Mouse (Mus musculus): ENCODE measurements around the gene Lctl.
"Not testable (repeated sequence)": the region's sequence is repeated elsewhere in the genome, so short reads cannot be mapped to it uniquely, and the experiment has no call there.

Gene Lctl

DNA sequence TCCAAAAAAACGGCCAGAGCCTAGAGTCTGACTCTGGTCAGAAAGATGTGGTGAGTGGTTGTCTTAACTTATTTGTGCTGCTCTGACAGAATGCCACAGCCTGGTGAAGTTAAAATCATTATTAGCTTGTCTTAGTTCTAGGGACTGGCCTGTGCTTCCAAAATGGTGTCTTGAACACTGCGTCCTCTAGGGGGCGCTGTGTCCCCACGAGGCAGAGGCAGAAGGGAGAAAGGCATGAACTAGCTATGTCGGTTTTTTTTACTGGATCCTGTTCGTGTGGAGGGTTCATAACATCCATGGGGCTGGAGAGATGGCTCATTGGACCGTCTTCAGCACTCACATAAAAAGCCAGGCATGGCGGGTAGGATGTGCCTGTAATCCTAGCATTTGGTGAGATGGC, 3.0 kb downstream of the Lctl start:
- in situ Hi-C loops (cut with MboI, MseI), result no loop called here

DNA sequence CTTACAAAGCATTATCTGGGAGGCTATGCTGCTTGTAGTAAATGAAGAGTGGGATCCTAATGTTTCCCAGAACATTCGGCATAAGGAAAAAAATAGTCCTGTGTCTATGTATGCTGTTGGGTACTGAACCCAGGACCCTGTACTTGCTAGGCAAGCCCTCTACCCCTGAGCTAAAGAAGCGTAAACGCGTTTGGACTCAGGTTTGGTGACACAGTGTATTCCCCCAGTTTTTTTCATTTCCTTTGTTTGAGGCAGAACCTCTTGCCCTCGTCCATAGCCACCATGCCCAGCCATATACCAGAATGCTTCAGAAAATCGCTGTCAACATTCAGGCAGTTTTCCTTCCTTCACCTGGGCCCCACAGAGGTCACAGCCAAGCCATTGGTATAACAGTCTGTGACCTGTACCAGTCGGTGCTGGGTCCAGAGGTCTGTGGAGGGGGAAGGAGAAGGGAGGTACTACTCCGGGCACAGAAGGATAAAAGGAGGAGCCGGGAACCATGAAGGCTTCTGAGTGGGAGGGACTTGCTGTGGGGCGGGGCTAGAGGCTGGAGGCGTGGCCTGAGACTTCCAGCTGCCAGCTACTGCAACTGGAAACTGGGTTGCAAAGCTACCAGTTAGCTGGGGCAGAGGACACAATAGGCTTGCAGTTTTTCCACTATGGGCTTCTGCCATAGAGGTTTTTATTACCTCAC, 3.8 kb downstream of the Lctl start:
- in situ Hi-C loops (cut with MboI, MseI), result no loop called here

DNA sequence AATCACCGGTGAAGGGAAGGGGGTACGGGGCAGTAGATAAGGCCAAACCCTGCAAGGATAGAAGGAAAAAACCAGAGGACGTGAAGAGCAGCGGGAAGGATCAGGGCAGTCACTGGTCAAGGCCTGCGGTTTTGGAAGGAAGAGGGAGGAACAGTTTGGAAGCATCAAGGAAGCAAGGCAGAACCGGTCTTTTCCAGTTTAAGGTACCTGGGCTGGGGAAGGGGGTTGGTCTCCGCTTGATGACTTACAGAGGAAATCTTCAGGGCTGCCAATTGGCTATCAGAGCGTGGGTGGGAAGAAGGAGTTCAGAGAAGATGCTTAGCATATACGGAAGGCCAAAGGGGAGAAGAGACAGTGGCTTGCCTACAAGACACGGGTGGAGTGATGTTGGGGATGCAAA, 5.7 kb downstream of the Lctl start:
- in situ Hi-C loops (cut with MboI, MseI), result no loop called here

DNA sequence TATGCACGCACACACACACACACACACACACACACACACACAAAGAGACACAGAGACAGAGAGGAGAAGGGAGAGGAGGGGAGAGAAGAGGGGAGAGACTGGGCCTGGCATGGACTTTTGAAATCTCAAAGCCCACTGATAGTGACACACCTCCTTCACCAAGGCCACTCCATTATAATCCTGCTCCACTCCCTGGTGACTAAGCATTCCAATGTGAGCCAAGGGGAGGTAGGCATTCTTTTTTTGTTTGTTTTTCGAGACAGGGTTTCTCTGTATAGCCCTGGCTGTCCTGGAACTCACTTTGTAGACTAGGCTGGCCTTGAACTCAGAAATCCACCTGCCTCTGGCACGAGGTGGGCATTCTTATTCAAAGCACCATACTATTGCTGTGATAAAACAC, 7.9 kb downstream of the Lctl start:
- in situ Hi-C loops (cut with MboI, MseI), result not testable (repeated sequence)

DNA sequence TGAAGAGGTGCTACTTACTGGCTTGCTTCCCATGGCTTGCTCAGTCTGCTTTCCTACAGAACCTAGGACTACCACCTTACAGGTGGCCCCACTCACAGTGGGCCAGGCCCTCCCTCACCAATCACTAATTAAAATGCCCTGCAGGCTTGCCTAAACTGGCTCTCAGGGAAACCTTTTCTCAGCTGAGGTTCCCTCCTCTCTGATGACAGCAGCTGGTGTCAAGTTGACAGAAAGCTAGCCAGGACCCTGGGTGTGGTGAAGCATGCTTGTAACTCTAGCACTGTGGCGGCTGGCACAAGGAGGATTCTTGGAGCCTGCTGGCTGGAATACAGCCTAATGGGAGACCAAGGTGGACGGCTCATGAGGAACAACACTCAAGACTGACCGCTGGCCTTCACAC, 8.4 kb downstream of the Lctl start:
- in situ Hi-C loops (cut with MboI, MseI), result no loop called here

DNA sequence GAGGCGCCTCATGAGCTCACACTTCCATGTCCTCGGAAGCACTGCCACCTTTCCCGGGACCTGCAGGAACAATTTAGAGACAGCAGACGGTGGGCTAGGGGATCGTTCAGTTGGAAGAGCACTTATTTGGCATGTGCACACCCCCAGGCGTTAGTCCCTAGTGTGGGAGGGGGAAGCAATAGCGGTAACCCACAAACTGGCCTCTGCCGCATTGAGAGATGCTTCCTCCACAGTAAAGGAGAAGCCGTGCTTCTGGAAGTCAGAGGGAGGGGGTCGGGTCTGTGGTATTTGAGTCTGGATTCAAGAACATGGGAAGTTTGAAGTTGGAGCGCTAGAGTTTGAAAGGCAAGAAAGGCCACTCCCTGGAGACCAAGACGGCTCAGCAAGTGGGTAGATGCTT, 9.2 kb downstream of the Lctl start:
- in situ Hi-C loops (cut with MboI, MseI), result no loop called here

DNA sequence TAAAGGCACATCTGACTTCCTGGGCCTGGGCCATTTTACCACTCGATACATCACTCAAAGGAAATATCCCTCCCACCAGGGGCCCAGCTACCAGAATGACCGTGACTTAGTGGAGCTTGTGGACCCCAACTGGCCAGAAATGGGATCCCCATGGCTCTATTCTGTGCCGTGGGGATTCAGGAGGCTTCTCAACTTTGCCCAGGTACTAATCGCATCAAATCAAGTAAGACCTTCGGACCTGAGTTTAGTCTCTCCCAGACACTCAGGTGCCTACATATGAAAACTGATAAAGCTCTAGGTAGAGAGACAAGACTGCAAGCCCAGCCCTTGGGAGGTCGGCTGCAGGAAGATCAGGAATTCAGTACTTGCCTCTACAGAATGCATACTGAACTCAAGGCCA, 14.7 kb downstream of the Lctl start:
- in situ Hi-C loops (cut with MboI, MseI), result no loop called here

DNA sequence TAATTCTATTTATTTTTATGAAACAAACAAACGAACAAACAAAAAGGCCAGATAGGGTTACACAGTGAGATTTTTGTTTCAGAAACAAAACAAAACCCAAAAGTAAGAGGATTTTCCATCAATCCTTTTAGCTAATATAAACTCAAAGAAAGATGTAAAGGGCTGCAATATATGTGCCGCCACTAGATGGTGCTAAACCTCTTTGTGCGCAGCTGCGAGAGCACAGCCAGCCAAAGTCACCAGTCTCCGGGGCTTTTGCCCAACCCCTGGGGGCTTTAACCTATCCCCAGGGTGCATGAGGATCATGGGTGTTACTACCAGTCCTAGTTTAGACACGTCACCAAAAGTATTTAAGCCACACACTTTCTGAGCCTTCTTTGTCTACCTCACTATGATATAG, 21.9 kb downstream of the Lctl start:
- in situ Hi-C loops (cut with MboI, MseI), result not testable (repeated sequence)

DNA sequence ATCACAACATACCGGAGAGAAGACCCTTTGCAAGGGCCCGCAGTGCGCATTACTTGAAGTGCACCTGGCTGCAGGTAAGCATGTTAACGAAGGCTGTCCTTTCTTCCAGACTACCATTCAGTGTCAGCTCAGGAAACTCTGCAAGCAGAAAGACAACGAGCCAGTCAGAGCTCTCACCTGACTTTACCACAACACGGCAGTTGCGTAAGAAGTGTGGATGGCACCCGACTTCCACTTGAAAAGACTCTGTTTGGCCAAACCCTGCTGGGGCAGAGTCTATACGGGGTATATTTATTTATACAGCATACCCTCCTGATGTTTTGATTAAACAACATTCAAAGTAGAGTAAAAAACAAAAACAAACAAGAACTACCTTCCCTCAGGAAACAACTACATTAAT, 22.9 kb downstream of the Lctl start:
- in situ Hi-C loops (cut with MboI, MseI), result no loop called here

DNA sequence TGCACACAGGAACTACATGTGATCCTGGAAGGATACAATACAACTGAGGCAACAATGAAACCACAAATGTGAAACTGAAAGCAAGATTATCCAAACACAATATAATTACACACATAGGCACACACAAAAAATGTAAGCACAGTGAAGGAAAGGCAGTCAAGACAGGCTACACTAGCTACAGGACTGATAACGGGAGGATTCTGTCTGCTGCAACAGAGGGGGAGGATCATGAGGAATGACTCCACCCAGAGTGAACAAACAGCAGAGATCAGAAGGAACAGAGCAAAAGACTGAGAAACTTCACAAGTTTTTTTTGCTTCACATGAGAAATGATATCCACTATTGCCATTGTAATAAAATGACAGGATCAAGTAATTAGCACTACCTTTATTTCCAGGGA, 39.7 kb downstream of the Lctl start:
- in situ Hi-C loops (cut with MboI, MseI), result loop anchor here (5.0 kb wide), 1 partner anchor 896 kb away; no protein-coding TSS in a partner anchor

DNA sequence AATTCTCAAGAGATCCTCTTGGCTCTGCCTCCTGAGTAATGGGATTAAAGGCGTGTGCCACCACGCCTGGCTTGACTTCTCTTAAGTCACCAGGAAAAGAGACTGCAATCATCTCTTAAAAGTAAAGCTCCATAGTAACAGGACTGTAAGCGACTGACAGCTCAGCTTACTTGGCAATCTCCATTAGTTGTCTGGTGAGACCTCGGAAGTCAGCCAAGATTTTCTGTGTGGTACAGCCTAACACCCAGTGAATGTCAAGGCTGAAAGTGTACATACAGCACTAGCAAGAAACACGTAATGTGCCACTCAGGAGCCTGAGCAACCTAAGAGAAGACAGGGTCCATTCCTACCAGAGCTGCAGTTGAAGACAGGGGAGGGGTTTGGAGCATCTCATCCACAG, 43.5 kb downstream of the Lctl start:
- in situ Hi-C loops (cut with MboI, MseI), result no loop called here

DNA sequence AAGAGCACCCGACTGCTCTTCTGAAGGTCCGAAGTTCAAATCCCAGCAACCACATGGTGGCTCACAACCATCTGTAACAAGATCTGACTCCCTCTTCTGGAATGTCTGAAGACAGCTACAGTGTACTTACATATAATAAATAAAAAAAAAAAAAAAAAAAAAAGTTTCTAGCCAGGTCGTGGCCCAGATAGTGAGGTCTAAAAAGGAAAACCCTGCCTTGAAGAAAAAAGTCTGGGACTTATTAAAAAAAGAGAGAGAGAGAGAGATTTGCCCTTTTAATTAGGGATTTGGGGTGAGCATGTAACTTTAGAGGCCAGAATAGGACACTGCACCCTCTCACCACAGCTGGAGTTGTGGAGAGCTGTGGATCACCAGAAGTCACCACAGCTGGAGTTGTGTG, 53.0 kb downstream of the Lctl start:
- in situ Hi-C loops (cut with MboI, MseI), result not testable (repeated sequence)

DNA sequence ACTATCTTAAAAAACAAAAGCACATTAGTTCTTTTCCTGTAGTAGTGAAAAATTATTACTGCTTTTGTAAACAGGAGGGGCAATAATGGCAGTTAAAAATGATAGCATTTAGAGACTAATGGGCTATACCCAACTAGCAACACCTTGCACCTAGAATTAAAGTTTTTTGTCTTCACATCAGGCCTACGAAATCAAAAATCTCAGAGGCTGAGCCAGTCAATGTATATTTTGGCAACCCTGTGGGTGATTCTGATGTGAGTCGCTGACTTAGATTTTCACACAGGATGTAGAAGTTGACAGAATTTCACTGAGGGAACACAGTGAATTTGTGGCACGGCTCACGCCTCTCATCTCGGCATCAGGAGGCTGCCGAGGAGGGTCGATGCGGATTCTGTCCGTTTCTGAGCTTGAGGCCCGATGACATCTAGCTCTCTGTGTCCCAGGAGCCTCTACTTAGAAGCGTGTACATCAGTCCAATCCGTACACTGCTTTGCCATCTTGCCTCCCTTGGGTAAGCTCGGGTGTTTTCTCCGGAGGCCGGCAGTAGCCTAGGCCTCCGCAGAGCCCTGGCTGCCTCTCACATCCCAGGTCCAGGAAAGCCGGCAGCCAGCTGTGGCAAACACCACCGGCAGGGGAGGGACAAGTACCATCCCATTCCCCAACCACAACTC, 55.3 kb downstream of the Lctl start:
- in situ Hi-C loops (cut with MboI, MseI), result no loop called here

DNA sequence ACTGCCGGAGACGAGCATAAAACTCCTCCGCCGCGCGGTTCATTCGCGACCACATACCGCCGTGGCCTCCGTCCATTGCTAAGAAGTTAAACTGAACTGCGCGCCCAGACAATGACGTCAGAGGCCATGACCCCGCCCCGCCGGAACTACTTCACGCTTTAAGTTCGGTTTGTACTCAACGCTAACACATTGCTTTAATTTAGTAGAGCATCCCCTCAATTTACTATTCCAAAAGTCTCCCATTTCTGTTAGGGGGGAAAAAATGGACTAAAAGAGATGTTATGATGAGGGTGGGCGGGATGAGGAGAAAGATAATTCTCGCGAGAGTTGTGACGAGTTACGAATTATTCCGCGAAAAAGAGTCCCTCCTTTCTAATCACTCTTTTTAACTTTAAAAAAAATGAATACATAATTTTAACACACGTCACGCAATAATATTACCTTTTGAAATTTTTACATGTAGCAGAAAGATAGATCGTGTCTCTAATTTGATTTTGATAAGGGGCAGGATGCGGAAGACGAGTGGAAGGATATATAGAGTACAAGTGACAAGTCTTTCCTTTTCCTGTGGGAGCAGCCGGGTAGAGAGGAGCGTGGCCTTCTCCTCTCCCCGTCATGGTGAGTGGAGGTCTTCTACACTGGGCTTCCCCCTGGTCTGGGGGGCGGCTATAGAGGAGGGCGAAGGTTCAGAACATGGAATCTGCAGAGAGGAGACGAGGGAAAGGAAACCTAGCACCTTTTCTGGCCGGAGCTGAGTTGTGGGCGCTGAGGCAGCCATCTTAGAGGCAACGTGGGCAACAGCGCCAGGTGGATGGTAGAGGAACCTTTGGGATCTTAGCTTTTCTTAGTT, 56.1 kb downstream of the Lctl start, which contains the start of the genes Zwilch and Rpl4:
TSS of gene Zwilch (minus strand) at position 289 of the 850 bp plus-strand sequence.
TSS of gene Rpl4 (plus strand) at position 560 of the 850 bp plus-strand sequence.
- in situ Hi-C loops (cut with MboI, MseI), result no loop called here

DNA sequence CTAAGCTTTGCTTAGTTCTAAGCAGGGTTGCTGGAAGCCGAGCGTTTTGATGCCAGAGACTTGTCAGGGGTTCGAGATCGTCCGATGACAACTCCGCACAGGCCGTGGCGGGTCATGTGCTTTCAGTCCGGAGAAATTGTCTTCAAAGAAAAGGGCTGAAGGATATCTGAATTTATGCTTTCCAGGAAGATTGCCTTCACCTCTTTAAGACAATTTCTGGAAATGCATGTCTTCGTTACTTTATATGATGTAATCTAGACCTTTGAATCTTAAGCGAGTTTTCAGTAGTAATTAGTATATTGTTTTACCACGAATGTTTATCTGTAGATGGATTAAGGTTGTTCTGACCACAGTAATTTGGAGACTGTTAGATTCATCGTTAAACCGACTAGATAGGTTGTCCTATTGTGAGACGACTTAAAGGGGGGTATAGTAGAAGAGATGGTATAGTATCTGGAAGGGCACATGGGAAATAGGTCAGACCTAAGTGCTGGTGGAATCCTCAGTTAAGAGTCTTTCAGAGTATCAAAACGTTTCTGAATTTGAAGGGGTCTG, 56.8 kb downstream of the Lctl start:
- in situ Hi-C loops (cut with MboI, MseI), result no loop called here

DNA sequence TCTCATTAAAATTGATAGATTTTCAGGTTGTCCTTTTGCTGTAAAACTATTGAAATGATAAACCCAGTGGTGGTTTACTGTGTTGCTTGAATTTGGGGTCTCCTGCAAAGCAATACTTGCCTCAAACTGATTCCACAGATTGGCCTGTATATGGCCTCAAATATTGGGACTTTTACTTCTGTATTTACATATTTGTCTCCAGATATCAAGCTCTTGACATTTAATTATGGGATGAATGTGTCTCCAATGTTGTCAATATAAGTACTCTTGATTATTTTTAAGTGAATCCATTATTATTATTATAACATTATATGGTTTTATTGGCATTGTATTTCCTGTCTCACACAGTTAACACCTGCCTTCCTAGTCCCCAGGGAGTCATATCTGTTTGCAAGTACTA, 57.4 kb downstream of the Lctl start:
- in situ Hi-C loops (cut with MboI, MseI), result no loop called here

DNA sequence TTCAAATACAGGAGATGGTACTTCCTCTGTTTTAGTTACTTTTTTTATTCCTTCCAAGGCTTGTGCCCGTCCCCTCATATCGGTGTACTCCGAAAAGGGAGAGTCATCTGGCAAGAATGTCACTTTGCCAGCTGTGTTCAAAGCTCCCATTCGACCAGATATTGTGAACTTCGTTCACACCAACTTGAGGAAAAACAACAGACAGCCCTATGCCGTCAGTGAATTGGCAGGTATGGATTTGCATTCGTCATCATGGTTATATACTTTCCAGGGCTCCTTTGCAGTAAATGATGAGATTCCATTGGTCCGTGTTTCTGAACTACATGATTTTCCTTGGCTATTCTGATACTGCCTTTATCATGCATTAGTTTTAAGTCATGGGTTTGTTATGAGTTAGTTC, 57.8 kb downstream of the Lctl start:
- in situ Hi-C loops (cut with MboI, MseI), result no loop called here

DNA sequence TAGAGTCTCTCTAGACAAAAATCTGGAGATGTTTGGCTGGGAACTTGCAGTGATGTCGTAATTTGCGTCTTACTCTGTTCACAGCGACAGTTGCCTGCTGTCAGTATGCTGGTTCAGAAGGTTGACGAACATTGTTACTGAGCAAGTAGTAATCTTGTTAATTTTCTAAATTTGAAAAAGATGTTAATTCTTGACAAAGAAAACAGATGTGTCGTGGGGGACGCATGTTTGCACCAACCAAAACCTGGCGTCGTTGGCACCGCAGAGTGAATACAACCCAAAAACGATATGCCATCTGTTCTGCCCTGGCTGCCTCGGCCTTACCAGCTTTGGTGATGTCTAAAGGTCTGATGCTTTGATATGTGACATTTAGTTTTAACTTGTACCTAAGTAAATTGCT, 58.4 kb downstream of the Lctl start:
- in situ Hi-C loops (cut with MboI, MseI), result no loop called here

DNA sequence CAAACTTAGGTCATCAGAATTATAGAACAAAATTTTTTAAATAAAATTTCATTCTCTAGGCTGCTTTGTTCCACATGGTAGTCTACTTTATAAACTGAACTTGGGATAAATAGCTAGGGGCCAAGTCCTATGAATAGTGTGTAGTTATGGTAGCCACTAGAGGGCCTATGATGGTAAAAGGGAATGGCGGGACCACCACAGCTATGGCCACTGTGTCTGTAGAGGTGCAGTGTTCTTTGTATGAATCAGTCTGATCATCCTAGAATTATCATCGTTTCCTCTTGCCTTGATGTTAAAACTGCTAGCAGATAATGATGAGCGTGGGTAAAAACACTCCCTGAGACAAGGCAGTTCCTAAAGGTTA, 61.6 kb downstream of the Lctl start:
- in situ Hi-C loops (cut with MboI, MseI), result no loop called here

DNA sequence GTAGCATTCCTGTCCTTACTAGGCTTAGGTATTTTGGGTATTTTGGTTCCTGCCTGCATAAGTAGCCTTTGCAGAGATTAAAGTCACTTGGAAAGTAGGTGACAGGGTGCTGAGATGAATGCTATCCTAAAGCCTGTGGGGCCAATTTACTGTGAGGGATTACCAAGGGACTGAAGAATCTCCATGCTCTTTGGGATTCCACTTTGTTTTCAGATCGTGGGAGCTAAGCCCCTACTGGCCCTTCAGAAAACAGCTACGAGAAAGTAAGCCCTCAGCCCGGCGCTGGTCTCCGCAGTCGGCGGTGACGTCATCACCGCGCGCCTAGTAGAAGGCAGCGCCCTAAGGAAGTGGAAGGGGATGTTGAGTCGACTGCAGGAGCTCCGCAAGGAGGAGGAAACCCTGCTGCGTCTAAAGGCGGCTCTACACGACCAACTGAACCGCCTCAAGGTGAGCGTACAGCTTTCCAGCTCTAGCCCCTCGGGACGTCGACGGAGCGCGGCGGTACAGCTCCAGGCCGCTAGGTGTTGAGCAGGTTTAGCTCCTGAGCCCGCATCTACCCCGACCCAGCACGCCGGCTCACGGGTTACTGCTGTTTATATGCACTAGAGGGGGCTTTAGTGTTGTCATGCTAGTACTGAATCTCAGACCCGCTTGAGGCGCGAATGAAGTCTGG, 62.2 kb downstream of the Lctl start, which contains the start of gene Snapc5:
TSS of gene Snapc5 (plus strand) at position 301 of the 673 bp plus-strand sequence.
- in situ Hi-C loops (cut with MboI, MseI), result no loop called here

DNA sequence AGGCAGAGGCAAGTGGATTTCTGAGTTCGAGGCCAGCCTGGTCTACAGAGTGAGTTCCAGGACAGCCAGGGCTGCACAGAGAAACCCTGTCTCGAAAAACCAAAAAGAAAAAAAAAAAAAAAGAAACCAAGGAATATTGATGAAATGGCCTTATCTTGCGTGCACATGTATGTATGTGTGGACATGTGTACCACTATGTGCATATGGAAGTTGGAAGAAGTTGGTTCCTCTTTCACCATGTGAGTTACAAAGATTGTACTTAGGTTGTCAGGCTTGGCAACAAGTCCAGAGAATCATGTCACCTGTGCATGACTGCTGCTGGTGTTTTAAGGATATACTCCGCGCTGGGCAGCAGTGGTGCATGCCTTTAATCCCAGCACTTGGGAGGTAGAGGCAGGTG, 66.3 kb downstream of the Lctl start:
- in situ Hi-C loops (cut with MboI, MseI), result loop anchor here (10.0 kb wide), 1 partner anchor 92 kb away; no protein-coding TSS in a partner anchor

Measured in T-helper 1 cell (primary cell).